Mouse (Mus musculus) kidney, postnatal 10 days (tissue): ENCODE measurements at regions not wholly inside any gene's neighbourhood (a gene's known extent, or its start where the extent isn't known, plus 50 kb on each side); places are given as distances from the start of the nearest gene placed in this dataset.

Experiments used
- DNase-seq: peaks from one replicate; pipeline ENCODE4 v3.0.0; 2021; ENCODE audit warnings: mixed read lengths

- no peak for DNase-seq
Measured at GRCm38 (mm10) chr9:93131620-93132200, 589.7 kb downstream of the Plod2 start.

GRCm38 (mm10) chr9:93136349-93136748, 594.3 kb downstream of the Plod2 start:
- no peak for DNase-seq

GRCm38 (mm10) chr9:93170071-93170470, 628.0 kb downstream of the Plod2 start:
- DNase-seq: no peak

GRCm38 (mm10) chr9:93186638-93187037, 644.6 kb downstream of the Plod2 start:
- no peak for DNase-seq

GRCm38 (mm10) chr9:93232562-93232961, 690.5 kb downstream of the Plod2 start:
- no peak for DNase-seq

- no peak for DNase-seq
Measured at GRCm38 (mm10) chr9:93252146-93252545, 710.1 kb downstream of the Plod2 start.

GRCm38 (mm10) chr9:93297332-93297731, 755.3 kb downstream of the Plod2 start:
- DNase-seq: no peak

GRCm38 (mm10) chr9:93306753-93307152, 764.7 kb downstream of the Plod2 start:
- DNase-seq: no peak

GRCm38 (mm10) chr9:93328997-93329682, 787.1 kb downstream of the Plod2 start:
- no peak for DNase-seq
